Mouse (Mus musculus): ENCODE measurements around the gene Rgs13. TPM values are rescaled to one million over a fixed set of nuclear protein-coding genes. Genes with fewer than 3 reads are reported as not detected.
"Not testable (repeated sequence)": the region's sequence is repeated elsewhere in the genome, so short reads cannot be mapped to it uniquely, and the experiment has no call there.

Rgs13 gene
- total and polyA plus RNA-seq, 3 experiments = not detected

- DNase-seq = no peak
These were observed 25.0 kb downstream of the Rgs13 start for GRCm38 (mm10) chr1:144152184-144152525.

- no peak for DNase-seq
These were observed 25.6 kb downstream of the Rgs13 start for GRCm38 (mm10) chr1:144151401-144152183.

GRCm38 (mm10) chr1:144149997-144150396, 27.2 kb downstream of the Rgs13 start:
- no peak for DNase-seq

GRCm38 (mm10) chr1:144141398-144141797, 35.8 kb downstream of the Rgs13 start:
- not testable (repeated sequence) for DNase-seq

- no peak for DNase-seq
These were observed 37.3 kb downstream of the Rgs13 start for GRCm38 (mm10) chr1:144139847-144140246.

GRCm38 (mm10) chr1:144127965-144128364, 49.2 kb downstream of the Rgs13 start:
- DNase-seq = no peak

GRCm38 (mm10) chr1:144120042-144120441, 57.1 kb downstream of the Rgs13 start:
- no peak for DNase-seq

GRCm38 (mm10) chr1:144119456-144119855, 57.7 kb downstream of the Rgs13 start:
- peak; percentile 34 for DNase-seq

GRCm38 (mm10) chr1:144115848-144116727, 61.1 kb downstream of the Rgs13 start:
- no peak for DNase-seq

- DNase-seq = peak; percentile 50
These were observed 63.6 kb downstream of the Rgs13 start for GRCm38 (mm10) chr1:144113438-144114074.

GRCm38 (mm10) chr1:144112946-144113345, 64.2 kb downstream of the Rgs13 start:
- DNase-seq = no peak

GRCm38 (mm10) chr1:144098587-144099258, 78.4 kb downstream of the Rgs13 start:
- DNase-seq = peak; percentile 26

- DNase-seq = no peak
These were observed 86.8 kb downstream of the Rgs13 start for GRCm38 (mm10) chr1:144090410-144090809.

Other genes starting within 250 kb of the Rgs13 start
- 100 to 1,000 TPM; 342 to 413 TPM for gene Rgs2, start 173.2 kb downstream of the Rgs13 start, total RNA-seq (2021)
- gene Rgs2, start 173.2 kb downstream of the Rgs13 start, polyA plus RNA-seq (2012; rRNA removed) = 3.5 and 3.9 TPM in 2 replicates
- 1 to 10 TPM in 1 of 2 experiments, under 1 TPM in 1; 0.69 to 1.0 TPM for gene Rgs1, start 71.9 kb upstream of the Rgs13 start, total RNA-seq (2021)
- gene Rgs1, start 71.9 kb upstream of the Rgs13 start, polyA plus RNA-seq (2012; rRNA removed) = 0.01 TPM in 1 of 2 replicates, not detected in the other